Mouse (Mus musculus) embryonic fibroblast, embryonic 13.5 days (primary cell): Measurements from ENCODE around the gene C1qbp.

Source experiments
- CTCF ChIP-seq: IDR thresholded peaks from 2 replicates; pipeline ENCODE4 v1.5.1; 2011; ENCODE audit warnings: mild to moderate bottlenecking, control low read depth, low read length, moderate library complexity, borderline replicate concordance; ENCODE audit not compliant: insufficient read depth
- POLR2A ChIP-seq: IDR thresholded peaks from 2 replicates; pipeline ENCODE4 v1.6.1; 2011; ENCODE audit warnings: low read depth, mild to moderate bottlenecking, control low read depth, low read length, moderate library complexity

GRCm38 (mm10) chr11:70931461-70931860, 51.4 kb downstream of the C1qbp start:
- no peak for TF ChIP-seq CTCF
- TF ChIP-seq POLR2A: no peak
